Mouse (Mus musculus) liver, postnatal 0 days (tissue): Measurements from ENCODE around the gene Msx3.

ENCODE experiments used
- CTCF ChIP-seq: sonication (generic); IDR thresholded peaks from 2 replicates; pipeline ENCODE4 v1.5.1; 2016; ENCODE audit warnings: antibody characterized with exemption, low read depth
- EP300 ChIP-seq: IDR thresholded peaks from 2 replicates; pipeline ENCODE4 v1.6.1; 2016; ENCODE audit warnings: antibody characterized with exemption, low read depth, mild to moderate bottlenecking

DNA sequence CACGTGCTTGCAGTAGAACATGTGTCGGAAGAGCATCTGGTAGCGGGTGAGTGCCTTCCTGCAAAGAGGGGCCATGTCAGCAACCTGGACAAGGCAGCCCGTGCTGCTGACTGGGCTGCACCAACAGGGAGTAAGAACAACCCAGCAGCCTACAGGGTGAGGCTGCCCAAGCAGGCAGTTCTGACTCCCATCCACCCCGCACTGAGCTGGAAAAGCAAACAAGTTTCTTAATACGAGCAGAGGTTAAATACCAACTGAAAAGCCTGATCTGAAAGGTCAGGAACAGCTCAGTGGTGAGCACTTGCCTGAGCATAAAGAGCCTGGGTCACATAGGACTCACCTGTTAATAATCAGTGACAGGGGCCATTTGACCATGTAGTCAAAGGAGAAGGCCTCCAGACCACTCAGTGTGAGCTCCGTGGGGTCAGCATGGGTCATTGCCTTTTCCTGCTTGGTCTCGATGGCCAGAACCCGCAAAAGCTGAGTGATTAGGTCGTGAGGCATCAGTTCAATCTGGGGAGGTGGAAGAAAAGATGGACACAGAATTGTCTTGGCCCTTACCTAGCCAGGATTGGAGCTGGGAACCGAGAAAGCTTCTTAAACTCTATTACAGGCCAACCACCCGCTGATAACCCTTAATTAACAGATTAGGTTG lies 47.7 kb downstream of the Msx3 start:
- no peak for TF ChIP-seq CTCF
- no peak for TF ChIP-seq EP300
